Mouse (Mus musculus) kidney, embryonic 16.5 days (tissue): ENCODE data around the gene Agrp. TPM values are rescaled to one million over a fixed set of nuclear protein-coding genes. Genes with fewer than 3 reads are reported as not detected.
A peak's percentile ranks its signal among the peaks of the same experiment; 100 is the strongest.

ENCODE experiments used
- ATAC-seq: fragments of 200-750 bp; cut with Nextera tagmentation; 2 replicates; pipeline ENCODE4 v1.8.0; 2017; ENCODE audit warnings: moderate TSS enrichment; ENCODE audit not compliant: low FRiP score, low TSS enrichment
- H3K27ac ChIP-seq: fragments of 300-500 bp; sonication (generic); 2 replicates; pipeline ENCODE4 v1.5.1; 2014; ENCODE audit warnings: low read length
- H3K27me3 ChIP-seq: fragments of 300-500 bp; sonication (generic); 2 replicates; pipeline ENCODE4 v1.6.1; 2014; ENCODE audit warnings: low read length, control low read depth, mixed read lengths; ENCODE audit not compliant: insufficient read depth
- H3K36me3 ChIP-seq: fragments of 300-500 bp; sonication (generic); 2 replicates; pipeline ENCODE4 v1.6.1; 2014; ENCODE audit warnings: low read length, control low read depth, mixed read lengths; ENCODE audit not compliant: insufficient read depth
- H3K4me1 ChIP-seq: fragments of 300-500 bp; sonication (generic); 2 replicates; pipeline ENCODE4 v1.6.1; 2014; ENCODE audit warnings: low read length, control low read depth, mixed read lengths; ENCODE audit not compliant: insufficient read depth
- H3K4me2 ChIP-seq: fragments of 300-500 bp; sonication (generic); replicated peaks from 2 replicates; pipeline ENCODE4 v1.6.1; 2014; ENCODE audit warnings: low read depth, low read length
- H3K4me3 ChIP-seq: fragments of 300-500 bp; sonication (generic); 2 replicates; pipeline ENCODE4 v1.5.1; 2014; ENCODE audit warnings: mild to moderate bottlenecking, low read length
- H3K9ac ChIP-seq: fragments of 300-500 bp; sonication (generic); replicated peaks from 2 replicates; pipeline ENCODE4 v1.6.1; 2014; ENCODE audit warnings: low read length
- H3K9me3 ChIP-seq: fragments of 300-500 bp; sonication (generic); 2 replicates; pipeline ENCODE4 v1.6.1; 2016; ENCODE audit warnings: low read length, control low read depth
- WGBS: fragments of 180-500 bp; shearing (Covaris S2); extraction: QIAGEN DNeasy Blood & Tissue Kit; methylation state at CpG from one replicate; pipeline ENCODE4 v1.1.7; 2014; 5-methylcytosine and 5-hydroxymethylcytosine counted together
- microRNA counts: library from miRNA; unstranded; fragments of <30 nt; microRNA quantifications from one replicate; lab custom pipeline; 2016
- microRNA-seq: library from miRNA; unstranded; fragments of <30 nt; microRNA quantifications from one replicate; pipeline ENCODE4, GENCODE M21; 2016
- polyA plus RNA-seq: library from polyadenylated mRNA; unstranded; fragments of >200 nt; fragmentation: Nextera tagmentation; extraction: Ambion mirVana; gene quantifications from 2 replicates; pipeline ENCODE4 v1.2.1, GENCODE M21; 2015

Agrp gene
- polyA plus RNA-seq, 1 experiment from 2014 or later: 0.84 TPM

DNA sequence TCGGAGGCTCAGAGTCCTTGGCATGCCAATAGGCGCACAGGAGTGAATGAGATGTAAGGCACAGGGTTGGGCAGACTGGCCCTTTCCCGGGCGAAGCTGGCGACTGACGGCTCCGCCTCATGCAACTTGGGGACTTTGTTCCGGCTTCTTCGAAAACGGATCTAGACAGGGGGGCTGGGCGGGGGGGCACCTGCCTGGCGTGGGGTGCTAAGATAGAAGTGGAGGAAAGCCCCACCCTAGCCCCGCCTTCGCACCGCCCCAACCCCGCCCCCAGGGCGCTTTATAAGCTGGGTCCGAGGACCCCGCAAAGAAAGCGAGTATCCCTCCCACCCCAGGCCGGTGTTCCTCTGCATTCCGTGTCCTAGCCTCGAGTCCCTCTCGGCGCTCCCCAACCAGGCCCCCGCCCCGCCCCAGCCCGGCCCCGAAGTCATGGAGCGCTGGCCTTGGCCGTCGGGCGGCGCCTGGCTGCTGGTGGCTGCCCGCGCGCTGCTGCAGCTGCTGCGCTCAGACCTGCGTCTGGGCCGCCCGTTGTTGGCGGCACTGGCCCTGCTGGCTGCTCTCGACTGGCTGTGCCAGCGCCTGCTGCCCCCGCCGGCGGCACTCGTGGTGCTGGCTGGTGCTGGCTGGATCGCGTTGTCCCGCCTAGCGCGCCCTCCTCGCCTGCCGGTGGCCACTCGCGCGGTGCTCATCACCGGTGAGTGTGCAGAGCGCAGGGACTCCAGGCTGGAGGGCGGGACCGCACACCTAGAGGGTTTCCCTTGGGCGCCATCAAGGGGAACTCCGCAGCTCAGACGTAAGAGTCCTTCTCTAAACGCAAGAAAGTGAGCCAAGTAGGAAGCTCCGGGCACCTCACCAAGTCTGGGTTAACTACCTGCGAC lies 118.5 kb downstream of the Agrp start, which contains the start of gene Hsd11b2:
Hsd11b2 (plus strand) TSS at position 320 of the 878 bp plus-strand sequence.
- Histone ChIP-seq H3K9ac (peak within 1 kb of the TSS; percentile 81), H3K27ac (peak within 1 kb of the TSS; percentile 87), H3K4me1 (peaks cover 74% of the 10 kb centered on the region), H3K9me3 (no peaks in the 10 kb centered on the region), H3K27me3 (no peaks in the 10 kb centered on the region), H3K4me3 (peak within 1 kb of the TSS; percentile 69), H3K36me3 (0 out of 2 replicates have a peak, but pooled peaks cover 1% of the 10 kb centered on the region), H3K4me2 (peak within 1 kb of the TSS; percentile 97)
- under 1% methylated on average over 67 of the region's 68 CpGs for WGBS
- ATAC-seq: peak; percentile 62

DNA sequence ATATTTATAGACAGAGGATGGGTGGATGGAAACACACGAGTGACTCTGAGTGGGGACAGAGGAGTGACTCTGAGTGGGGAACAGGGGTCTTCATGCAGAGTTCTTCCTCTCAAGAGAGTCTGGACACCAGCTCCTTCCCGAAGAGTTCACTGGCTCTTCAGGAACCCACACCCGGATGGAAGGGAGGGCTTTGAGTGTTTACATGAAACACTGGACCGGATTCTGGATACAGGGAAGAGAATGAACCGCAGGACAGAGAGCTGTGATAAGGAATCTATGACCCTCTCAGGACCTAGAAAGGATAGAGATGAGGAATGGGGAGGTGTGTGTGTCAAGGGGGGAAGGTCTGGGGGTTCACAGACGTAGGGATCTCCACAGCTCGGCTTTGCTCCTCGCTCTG lies 119.8 kb downstream of the Agrp start:
- Histone ChIP-seq H3K4me3 (no peak overlapping the region), H3K9me3 (no peaks in the 10 kb centered on the region), H3K27ac (0 out of 2 replicates have a peak overlapping the region, but pooled peaks have one; percentile 61), H3K27me3 (no peaks in the 10 kb centered on the region), H3K4me2 (peak overlapping the region; percentile 24; the same call in 1 of the 2 replicates), H3K4me1 (peaks cover 64% of the 10 kb centered on the region), H3K9ac (no peak overlapping the region; the same call in 1 of the 2 replicates), H3K36me3 (no peaks in the 10 kb centered on the region)
- 41% methylated on average over 8 of the region's 8 CpGs for WGBS
- no peak for ATAC-seq

MicroRNA genes within 50 kb of the gene (microRNA counts, 519-probe panel; counts per million panel counts)
- 2,595 counts per million, percentile 64 among the panel's probes with 10 or more counts for microRNA mmu-miR-1966 (lab: Ali Mortazavi, UCI)

Small RNAs within 50 kb of the gene (microRNA-seq; reads per million reads assigned to microRNA genes)
- gene Mir1966: 0.79 reads per million

Other genes with a start within 250 kb of the Agrp start
- not detected in 2 replicates for gene Kctd19, start 223.9 kb downstream of the Agrp start, polyA plus RNA-seq
- 0.17 and 0.41 TPM in 2 replicates for gene Lrrc36, start 223.8 kb downstream of the Agrp start, polyA plus RNA-seq
- 22.2 and 24.8 TPM in 2 replicates for gene Tppp3, start 165.9 kb downstream of the Agrp start, polyA plus RNA-seq
- 49.6 and 51.1 TPM in 2 replicates for gene Zdhhc1, start 140.5 kb downstream of the Agrp start, polyA plus RNA-seq
- gene Hsd11b2, start 118.6 kb downstream of the Agrp start, polyA plus RNA-seq: 39.3 and 39.9 TPM in 2 replicates
- 106 and 111 TPM in 2 replicates for gene Atp6v0d1, start 71.3 kb downstream of the Agrp start, polyA plus RNA-seq
- gene Ripor1, start 32.1 kb downstream of the Agrp start, polyA plus RNA-seq: 44.5 and 46.3 TPM in 2 replicates
- gene Ctcf, start 825 bp downstream of the Agrp start, polyA plus RNA-seq: 117 and 134 TPM in 2 replicates
- gene Carmil2, start 48.9 kb upstream of the Agrp start, polyA plus RNA-seq: 0.49 and 0.52 TPM in 2 replicates
- 65.7 and 67.6 TPM in 2 replicates for gene Acd, start 63.7 kb upstream of the Agrp start, polyA plus RNA-seq
- gene Pard6a, start 63.8 kb upstream of the Agrp start, polyA plus RNA-seq: 18.0 and 20.1 TPM in 2 replicates
- gene 4933405L10Rik, start 70.3 kb upstream of the Agrp start, polyA plus RNA-seq: not detected in 2 replicates
- gene Enkd1, start 70.8 kb upstream of the Agrp start, polyA plus RNA-seq: 29.0 and 34.1 TPM in 2 replicates
- 24.9 and 25.7 TPM in 2 replicates for gene Gfod2, start 121.3 kb upstream of the Agrp start, polyA plus RNA-seq
- 10.7 and 13.3 TPM in 2 replicates for gene Ranbp10, start 190.0 kb upstream of the Agrp start, polyA plus RNA-seq
- gene Tsnaxip1, start 190.3 kb upstream of the Agrp start, polyA plus RNA-seq: 0.21 and 0.24 TPM in 2 replicates
- gene Cenpt, start 215.9 kb upstream of the Agrp start, polyA plus RNA-seq: 44.7 and 46.3 TPM in 2 replicates
- gene Thap11, start 217.7 kb upstream of the Agrp start, polyA plus RNA-seq: 65.2 and 66.1 TPM in 2 replicates
- gene Nutf2, start 223.2 kb upstream of the Agrp start, polyA plus RNA-seq: 186 and 242 TPM in 2 replicates
- 58.8 and 61.1 TPM in 2 replicates for gene Edc4, start 243.5 kb upstream of the Agrp start, polyA plus RNA-seq